Mouse (Mus musculus) neural tube, postnatal 0 days (tissue): Measurements from ENCODE around the gene Bpifa2. TPM values are rescaled to one million over a fixed set of nuclear protein-coding genes. Genes with fewer than 3 reads are reported as not detected.

ENCODE experiments used
- polyA plus RNA-seq: library from polyadenylated mRNA; unstranded; fragments of >200 nt; fragmentation: Nextera tagmentation; extraction: Ambion mirVana; gene quantifications from 2 replicates; pipeline ENCODE4 v1.2.1, GENCODE M21; 2015

The Bpifa2 gene
- polyA plus RNA-seq, result not detected in 2 replicates

GRCm38 (mm10) chr2:154007965-154008364, at the start of gene Bpifa2:
TSS of gene Bpifa2 (plus strand) at chr2:154008265.

DNA sequence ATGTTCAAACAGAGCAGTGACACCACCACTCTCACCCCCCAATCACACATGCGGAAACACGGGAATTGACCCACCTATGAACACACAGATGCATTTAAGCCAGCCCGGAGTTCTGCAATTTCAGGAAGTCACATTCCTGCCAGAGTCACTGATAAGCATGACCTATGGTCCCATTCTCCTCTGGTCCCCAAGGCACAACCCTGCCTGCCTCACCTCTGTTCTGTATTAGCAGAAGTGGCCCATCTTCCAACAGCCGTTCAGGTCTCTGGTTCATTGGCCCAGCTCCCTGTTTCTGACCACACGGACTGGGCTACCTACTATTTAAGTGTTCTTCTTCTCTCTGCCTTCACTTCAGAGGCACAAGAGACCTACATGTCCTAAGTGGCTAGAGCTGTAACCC, 33.5 kb upstream of the Bpifa2 start, which contains the start of gene Bpifa6:
Bpifa6 (plus strand) TSS at position 364 of the 400 bp plus-strand sequence.

Other genes with a start within 250 kb of the Bpifa2 start
- gene Efcab8, start 228.3 kb upstream of the Bpifa2 start, polyA plus RNA-seq, result 0.06 TPM in 1 of 2 replicates, not detected in the other
- not detected in 2 replicates for gene Sun5, start 137.2 kb upstream of the Bpifa2 start, polyA plus RNA-seq
- 0.15 and 0.22 TPM in 2 replicates for gene Bpifb2, start 133.2 kb upstream of the Bpifa2 start, polyA plus RNA-seq
- 0.12 and 0.23 TPM in 2 replicates for gene Bpifb6, start 107.9 kb upstream of the Bpifa2 start, polyA plus RNA-seq
- gene Bpifb3, start 90.0 kb upstream of the Bpifa2 start, polyA plus RNA-seq, result not detected in 2 replicates
- not detected in 2 replicates for gene Bpifb4, start 70.1 kb upstream of the Bpifa2 start, polyA plus RNA-seq
- not detected in 2 replicates for gene Bpifa6, start 33.3 kb upstream of the Bpifa2 start, polyA plus RNA-seq
- gene Bpifa3, start 122.1 kb downstream of the Bpifa2 start, polyA plus RNA-seq, result not detected in 2 replicates
- gene Bpifa1, start 134.6 kb downstream of the Bpifa2 start, polyA plus RNA-seq, result 0.14 and 0.34 TPM in 2 replicates
- 0.18 TPM in 1 of 2 replicates, not detected in the other for gene Bpifa5, start 154.3 kb downstream of the Bpifa2 start, polyA plus RNA-seq
- 0.18 and 0.23 TPM in 2 replicates for gene Bpifb1, start 182.6 kb downstream of the Bpifa2 start, polyA plus RNA-seq
- 0.28 and 0.39 TPM in 2 replicates for gene Bpifb5, start 215.5 kb downstream of the Bpifa2 start, polyA plus RNA-seq
- gene Bpifb9a, start 249.6 kb downstream of the Bpifa2 start, polyA plus RNA-seq, result not detected in 2 replicates